Mouse (Mus musculus): ENCODE measurements around the gene Dynll2.

DNA sequence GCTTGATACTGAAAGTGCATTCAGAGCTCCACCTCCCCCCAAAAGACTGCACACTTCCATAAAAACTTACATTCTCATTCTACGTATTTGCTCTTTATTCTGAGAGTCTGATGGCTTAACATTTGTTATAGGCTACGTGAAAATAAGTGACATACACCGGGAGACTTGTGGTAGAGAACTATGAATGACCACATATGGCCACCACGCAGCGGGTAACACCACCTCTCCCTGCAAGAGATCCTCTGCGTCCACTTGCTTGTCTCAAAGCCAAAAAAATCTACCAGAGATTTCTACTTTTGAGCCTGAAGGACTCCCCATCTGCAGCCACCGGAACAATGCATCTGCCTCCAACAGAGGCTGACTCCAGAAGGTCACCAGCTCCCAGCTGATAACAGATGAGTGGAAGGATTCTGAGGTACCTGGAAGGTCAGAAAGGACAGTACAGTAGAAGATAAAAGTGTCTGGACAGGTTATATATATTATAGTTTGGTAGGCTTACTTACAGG lies 24.6 kb upstream of the Dynll2 start:
- TF ChIP-seq POLR2A (IDR thresholded peaks at IDR 0.05; ENCODE audit: borderline replicate concordance, extremely low read depth, low read depth, low read length), result no peak
- TF ChIP-seq CTCF (IDR thresholded peaks at IDR 0.05; ENCODE audit: insufficient read depth, low read length), result no peak

Data from lung, adult 2 months (tissue).